8 mouse cellular contexts compared by ENCODE assay signal in the genomic region with DNA sequence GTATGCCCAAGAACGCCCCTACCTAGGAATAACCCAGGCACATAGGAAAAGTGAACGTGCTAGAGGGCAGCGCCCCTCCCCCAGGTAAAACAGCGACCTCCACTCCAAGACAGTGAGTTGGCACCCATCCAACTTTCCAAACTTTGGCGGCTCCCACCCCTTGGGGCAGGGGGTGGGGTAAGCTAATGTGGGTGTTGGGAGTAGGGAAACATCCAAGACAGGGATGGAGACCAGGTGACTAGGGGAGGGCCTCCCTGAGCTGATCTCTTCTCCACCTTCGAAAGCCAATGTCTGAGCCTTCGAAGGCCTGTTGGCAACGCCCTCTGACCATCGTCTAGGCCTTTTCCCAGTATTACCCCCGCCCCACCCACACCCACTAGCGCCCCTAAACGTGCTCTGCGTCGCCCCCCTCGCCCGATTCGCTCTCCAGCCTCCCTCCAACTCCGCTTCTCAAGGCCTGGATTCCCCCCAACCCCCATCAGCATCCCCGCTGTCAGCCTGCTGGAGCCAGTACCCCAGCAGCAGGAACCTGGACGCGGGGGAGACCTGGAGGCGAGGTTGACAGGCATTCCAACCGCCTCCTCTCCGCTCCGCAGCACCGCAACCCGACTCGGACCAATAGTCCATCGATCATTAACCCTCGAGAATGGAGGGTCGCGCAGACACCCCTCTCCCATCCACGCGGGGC. TPM values are rescaled to one million over a fixed set of nuclear protein-coding genes. Genes with fewer than 3 reads are reported as not detected.
A peak's percentile ranks its signal among the peaks of the same experiment; 100 is the strongest.
DNase-seq lines count a peak whose midpoint lies in the region; ATAC-seq lines count a peak whose summit lies in the region.

No protein-coding gene starts in this region.

- peak overlapping the region; percentile 72 for H3K4me3 ChIP-seq in embryonic facial prominence, embryonic 14.5 days (ENCODE audit: low read depth, low read length)
- H3K4me3 ChIP-seq in intestine, embryonic 15.5 days (replicated peaks) = peak overlapping the region; percentile 77
- peak overlapping the region; percentile 75 for H3K4me3 ChIP-seq in midbrain, embryonic 12.5 days

- no peaks in the 10 kb centered on the region for H3K27me3 ChIP-seq in embryonic facial prominence, embryonic 14.5 days (replicated peaks; ENCODE audit: control insufficient read depth, insufficient read depth, low read length)
- no peaks in the 10 kb centered on the region for H3K27me3 ChIP-seq in intestine, embryonic 15.5 days (replicated peaks)
- peaks cover 8% of the 10 kb centered on the region; the same call in 1 of the 2 replicates for H3K27me3 ChIP-seq in midbrain, embryonic 12.5 days

- no peaks in the 10 kb centered on the region for H3K9me3 ChIP-seq in embryonic facial prominence, embryonic 14.5 days (ENCODE audit: control insufficient read depth, low read length)
- H3K9me3 ChIP-seq in intestine, embryonic 15.5 days = no peaks in the 10 kb centered on the region
- no peaks in the 10 kb centered on the region for H3K9me3 ChIP-seq in midbrain, embryonic 12.5 days

- H3K36me3 ChIP-seq in embryonic facial prominence, embryonic 14.5 days (ENCODE audit: control insufficient read depth, insufficient read depth, low read length) = peaks cover 16% of the 10 kb centered on the region
- H3K36me3 ChIP-seq in intestine, embryonic 15.5 days = 0 out of 2 replicates have a peak, but pooled peaks cover 4% of the 10 kb centered on the region
- H3K36me3 ChIP-seq in midbrain, embryonic 12.5 days = peaks cover 14% of the 10 kb centered on the region

- 5% methylated on average over 28 of the region's 34 CpGs for WGBS in embryonic facial prominence, embryonic 14.5 days
- 6% methylated on average over 33 of the region's 34 CpGs for WGBS in intestine, embryonic 15.5 days
- 4% methylated on average over 30 of the region's 34 CpGs for WGBS in midbrain, embryonic 12.5 days

- peak; percentile 45 for DNase-seq in embryo, embryonic 10 days (ENCODE audit: low spot score)
- no peak for DNase-seq in embryo, embryonic 9.5 days (ENCODE audit: extremely low spot score)
- peak; percentile 75 for DNase-seq in right cerebral cortex, adult 18-20 months
- no peak for DNase-seq in right cerebral cortex, postnatal 36 days (ENCODE audit: low spot score in 2 of 2)
- DNase-seq in embryonic facial prominence, embryonic 14.5 days (ENCODE audit: low spot score) = peak; percentile 78
- DNase-seq in T-cell, adult 2 months (ENCODE audit: low spot score) = no peak

- peak; percentile 12; the same call in 1 of the 2 replicates for ATAC-seq in embryonic facial prominence, embryonic 14.5 days (ENCODE audit: low read depth)
- 0 out of 2 replicates have a peak, but pooled peaks have one; percentile 16 for ATAC-seq in intestine, embryonic 15.5 days
- ATAC-seq in midbrain, embryonic 12.5 days (ENCODE audit: low FRiP score, low read depth) = 0 out of 2 replicates have a peak, but pooled peaks have one; percentile 4

- H3K9ac ChIP-seq in embryonic facial prominence, embryonic 14.5 days (ENCODE audit: low read depth, low read length) = peak overlapping the region; percentile 81
- peak overlapping the region; percentile 85 for H3K9ac ChIP-seq in intestine, embryonic 15.5 days
- peak overlapping the region; percentile 95 for H3K9ac ChIP-seq in midbrain, embryonic 12.5 days (replicated peaks)

- peaks cover 34% of the 10 kb centered on the region for H3K4me1 ChIP-seq in embryonic facial prominence, embryonic 14.5 days (ENCODE audit: control insufficient read depth, insufficient read depth, low read length)
- H3K4me1 ChIP-seq in intestine, embryonic 15.5 days (replicated peaks) = peaks cover 32% of the 10 kb centered on the region
- peaks cover 54% of the 10 kb centered on the region for H3K4me1 ChIP-seq in midbrain, embryonic 12.5 days

- H3K27ac ChIP-seq in embryonic facial prominence, embryonic 14.5 days (replicated peaks; ENCODE audit: low read depth, low read length) = peak overlapping the region; percentile 87
- peak overlapping the region; percentile 79; the same call in 1 of the 2 replicates for H3K27ac ChIP-seq in intestine, embryonic 15.5 days
- H3K27ac ChIP-seq in midbrain, embryonic 12.5 days (replicated peaks) = peak overlapping the region; percentile 93

- peak overlapping the region; percentile 88 for H3K4me2 ChIP-seq in embryonic facial prominence, embryonic 14.5 days (ENCODE audit: low read depth, low read length)
- H3K4me2 ChIP-seq in intestine, embryonic 15.5 days (replicated peaks) = peak overlapping the region; percentile 98
- peak overlapping the region; percentile 77 for H3K4me2 ChIP-seq in midbrain, embryonic 12.5 days (replicated peaks)

RNA-seq across cellular contexts. Expression of gene Cacnb1, which starts 1.1 kb away (rescaled TPM):
- polyA plus RNA-seq in embryonic facial prominence, embryonic 14.5 days (2014; fragmentation: Nextera tagmentation; extraction: Ambion mirVana) = 25.1 and 30.4 TPM in 2 replicates
- polyA plus RNA-seq in intestine, embryonic 15.5 days (2015; fragmentation: Nextera tagmentation; extraction: Ambion mirVana) = 6.5 and 7.5 TPM in 2 replicates
- polyA plus RNA-seq in midbrain, embryonic 12.5 days (2016; fragmentation: Nextera tagmentation; extraction: Ambion mirVana) = 34.3 and 35.2 TPM in 2 replicates

RNA-seq across cellular contexts. Expression of gene Rpl19, which starts 4.8 kb away (rescaled TPM):
- polyA plus RNA-seq in embryonic facial prominence, embryonic 14.5 days (2014; fragmentation: Nextera tagmentation; extraction: Ambion mirVana) = 1,126 and 1,148 TPM in 2 replicates
- 1,063 and 1,131 TPM in 2 replicates for polyA plus RNA-seq in intestine, embryonic 15.5 days (2015; fragmentation: Nextera tagmentation; extraction: Ambion mirVana)
- 741 and 746 TPM in 2 replicates for polyA plus RNA-seq in midbrain, embryonic 12.5 days (2016; fragmentation: Nextera tagmentation; extraction: Ambion mirVana)

RNA-seq across cellular contexts. Expression of gene Arl5c, which starts 25.7 kb away (rescaled TPM):
- 6.1 and 7.0 TPM in 2 replicates for polyA plus RNA-seq in embryonic facial prominence, embryonic 14.5 days (2014; fragmentation: Nextera tagmentation; extraction: Ambion mirVana)
- 7.6 and 11.8 TPM in 2 replicates for polyA plus RNA-seq in intestine, embryonic 15.5 days (2015; fragmentation: Nextera tagmentation; extraction: Ambion mirVana)
- 6.3 and 7.4 TPM in 2 replicates for polyA plus RNA-seq in midbrain, embryonic 12.5 days (2016; fragmentation: Nextera tagmentation; extraction: Ambion mirVana)

RNA-seq across cellular contexts. Expression of gene Stac2, which starts 31.6 kb away (rescaled TPM):
- polyA plus RNA-seq in embryonic facial prominence, embryonic 14.5 days (2014; fragmentation: Nextera tagmentation; extraction: Ambion mirVana) = 0.51 and 0.54 TPM in 2 replicates
- 0.16 and 0.29 TPM in 2 replicates for polyA plus RNA-seq in intestine, embryonic 15.5 days (2015; fragmentation: Nextera tagmentation; extraction: Ambion mirVana)
- 0.62 and 0.73 TPM in 2 replicates for polyA plus RNA-seq in midbrain, embryonic 12.5 days (2016; fragmentation: Nextera tagmentation; extraction: Ambion mirVana)

RNA-seq across cellular contexts. Expression of gene Plxdc1, which starts 35.5 kb away (rescaled TPM):
- 1.6 and 2.0 TPM in 2 replicates for polyA plus RNA-seq in embryonic facial prominence, embryonic 14.5 days (2014; fragmentation: Nextera tagmentation; extraction: Ambion mirVana)
- 0.47 and 0.49 TPM in 2 replicates for polyA plus RNA-seq in intestine, embryonic 15.5 days (2015; fragmentation: Nextera tagmentation; extraction: Ambion mirVana)
- 0.34 and 0.48 TPM in 2 replicates for polyA plus RNA-seq in midbrain, embryonic 12.5 days (2016; fragmentation: Nextera tagmentation; extraction: Ambion mirVana)

Comparison
In these comparisons a context has a peak if more than half of its experiments do, and no peak if none do; other contexts are left out.
1. DNase-seq: peak in embryo, embryonic 10 days (single experiment), right cerebral cortex, adult 18-20 months (single experiment) and embryonic facial prominence, embryonic 14.5 days (single experiment); none in embryo, embryonic 9.5 days (single experiment), right cerebral cortex, postnatal 36 days (0 of 2) and T-cell, adult 2 months (single experiment).
2. Peak in every context shown above with its lines, with median percentiles within 50 percentile points of each other: ATAC-seq, H3K27ac ChIP-seq, H3K4me2 ChIP-seq, H3K4me3 ChIP-seq and H3K9ac ChIP-seq.